Mouse (Mus musculus) midbrain, embryonic 15.5 days (tissue): Measurements from ENCODE around the gene Patj. TPM values are rescaled to one million over a fixed set of nuclear protein-coding genes. Genes with fewer than 3 reads are reported as not detected.
A peak's percentile ranks its signal among the peaks of the same experiment; 100 is the strongest.

ENCODE experiments used
- ATAC-seq: fragments of 200-750 bp; cut with Nextera tagmentation; replicated peaks from 2 replicates; pipeline ENCODE4 v1.8.0; 2017; ENCODE audit warnings: moderate TSS enrichment
- H3K27ac ChIP-seq: fragments of 300-500 bp; sonication (generic); 2 replicates; pipeline ENCODE4 v1.5.1; 2015; ENCODE audit warnings: mild to moderate bottlenecking, inconsistent platforms
- H3K27me3 ChIP-seq: fragments of 300-500 bp; sonication (generic); replicated peaks from 2 replicates; pipeline ENCODE4 v1.6.1; 2015; ENCODE audit warnings: inconsistent platforms
- H3K36me3 ChIP-seq: fragments of 300-500 bp; sonication (generic); replicated peaks from 2 replicates; pipeline ENCODE4 v1.6.1; 2015; ENCODE audit warnings: inconsistent platforms
- H3K4me1 ChIP-seq: fragments of 300-500 bp; sonication (generic); 2 replicates; pipeline ENCODE4 v1.6.1; 2015; ENCODE audit warnings: inconsistent platforms
- H3K4me2 ChIP-seq: fragments of 300-500 bp; sonication (generic); 2 replicates; pipeline ENCODE4 v1.6.1; 2015; ENCODE audit warnings: inconsistent platforms, mild to moderate bottlenecking, moderate library complexity
- H3K4me3 ChIP-seq: fragments of 300-500 bp; sonication (generic); 2 replicates; pipeline ENCODE4 v1.5.1; 2015; ENCODE audit warnings: mild to moderate bottlenecking, inconsistent platforms
- H3K9ac ChIP-seq: fragments of 300-500 bp; sonication (generic); 2 replicates; pipeline ENCODE4 v1.6.1; 2015; ENCODE audit warnings: mild to moderate bottlenecking, inconsistent platforms
- H3K9me3 ChIP-seq: fragments of 300-500 bp; sonication (generic); 2 replicates; pipeline ENCODE4 v1.6.1; 2016; ENCODE audit warnings: inconsistent platforms
- WGBS: fragments of 180-500 bp; shearing (Covaris S2); methylation state at CpG from one replicate; pipeline ENCODE4 v1.1.7; 2015; ENCODE audit warnings: mixed read lengths; 5-methylcytosine and 5-hydroxymethylcytosine counted together
- polyA plus RNA-seq: library from polyadenylated mRNA; unstranded; fragments of >200 nt; fragmentation: Nextera tagmentation; extraction: Ambion mirVana; gene quantifications from 2 replicates; pipeline ENCODE4 v1.2.1, GENCODE M21; 2015

Gene Patj
- polyA plus RNA-seq, 1 experiment from 2014 or later, result 9.5 TPM

DNA sequence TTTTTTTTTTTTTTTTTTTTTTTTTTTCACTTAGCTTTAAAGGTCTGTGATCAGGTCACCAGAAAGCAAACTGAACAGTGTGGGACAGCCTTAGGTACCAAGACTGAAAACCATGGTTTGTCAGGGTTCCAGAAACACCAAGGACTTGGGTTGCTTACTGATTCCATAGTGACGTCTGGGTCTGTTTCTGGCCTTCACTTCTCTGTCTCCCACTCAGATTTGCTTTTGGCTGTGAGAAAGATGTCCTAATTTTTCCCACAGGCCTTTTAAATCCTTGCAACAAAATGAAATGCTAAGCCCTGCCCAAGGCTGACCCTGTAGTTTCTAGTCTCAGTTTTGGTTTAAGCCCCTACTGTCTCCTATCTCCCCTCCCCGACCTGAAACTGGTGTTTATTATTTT lies 146.0 kb downstream of the Patj start:
- Histone ChIP-seq H3K4me2 (no peak overlapping the region), H3K4me3 (no peak overlapping the region), H3K9ac (no peak overlapping the region), H3K27ac (no peak overlapping the region), H3K27me3 (no peaks in the 10 kb centered on the region), H3K9me3 (no peaks in the 10 kb centered on the region), H3K36me3 (no peaks in the 10 kb centered on the region), H3K4me1 (peaks cover 4% of the 10 kb centered on the region)
- 79% methylated on average over 2 of the region's 2 CpGs for WGBS
- ATAC-seq, result no peak

DNA sequence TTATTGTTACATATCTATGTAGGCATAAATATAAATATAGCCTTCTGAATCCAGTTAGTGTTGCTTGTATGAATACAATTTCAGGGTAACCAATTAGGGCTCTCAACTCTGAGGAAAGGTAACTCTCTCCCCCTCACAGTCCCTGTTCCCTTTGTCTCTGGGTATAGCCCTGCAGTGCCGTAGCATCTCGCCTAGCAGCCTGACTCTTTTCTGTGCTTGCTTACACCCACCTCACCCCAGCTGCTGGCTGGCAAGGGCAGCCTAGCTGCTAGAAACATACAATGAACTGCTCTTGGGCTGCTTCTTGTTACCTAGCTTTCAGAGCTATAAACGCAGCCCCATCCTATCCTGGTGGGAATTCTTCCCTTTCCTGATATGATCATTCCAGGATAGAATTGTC lies 147.4 kb downstream of the Patj start:
- H3K36me3 ChIP-seq, result no peaks in the 10 kb centered on the region
- peaks cover 14% of the 10 kb centered on the region for H3K4me1 ChIP-seq
- H3K4me3 ChIP-seq, result no peak overlapping the region
- no peak overlapping the region for H3K27ac ChIP-seq
- no peak overlapping the region for H3K9ac ChIP-seq
- no peaks in the 10 kb centered on the region for H3K27me3 ChIP-seq
- WGBS, result 73% methylated on average over 3 of the region's 3 CpGs
- no peak overlapping the region for H3K4me2 ChIP-seq
- no peaks in the 10 kb centered on the region for H3K9me3 ChIP-seq
- ATAC-seq, result no peak

- Histone ChIP-seq H3K4me1 (peaks cover 14% of the 10 kb centered on the region), H3K9ac (no peak overlapping the region), H3K4me2 (no peak overlapping the region), H3K9me3 (no peaks in the 10 kb centered on the region), H3K27ac (no peak overlapping the region), H3K36me3 (no peaks in the 10 kb centered on the region), H3K4me3 (no peak overlapping the region), H3K27me3 (no peaks in the 10 kb centered on the region)
- ATAC-seq, result peak; percentile 65; the same call in 1 of the 2 replicates
- WGBS, result 31% methylated on average over 1 of the region's 1 CpGs
Measured at GRCm38 (mm10) chr4:98545376-98545775, 149.8 kb downstream of the Patj start.

GRCm38 (mm10) chr4:98546456-98547176 lies 151.0 kb downstream of the Patj start:
- peak overlapping the region; percentile 52; the same call in 1 of the 2 replicates for H3K27ac ChIP-seq

DNA sequence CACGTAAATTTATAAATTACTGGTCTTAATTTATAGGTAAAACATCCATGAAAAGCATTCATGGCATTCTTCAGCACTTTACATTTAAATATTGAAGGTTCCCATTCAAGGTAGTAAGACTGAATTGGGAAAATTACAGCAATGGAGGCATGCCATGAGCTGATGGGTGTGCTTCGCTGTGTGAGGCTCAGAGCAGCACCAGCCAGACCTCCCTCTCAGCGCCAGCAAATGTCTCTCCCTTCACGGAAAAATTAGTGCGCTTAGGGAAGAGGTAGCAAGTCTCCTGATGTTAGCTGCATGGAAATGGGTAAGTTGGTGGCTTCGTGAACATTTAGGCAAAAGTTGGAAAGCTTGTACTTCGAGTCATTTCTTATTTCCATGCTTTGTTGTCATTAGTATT lies 153.9 kb downstream of the Patj start:
- WGBS, result 88% methylated on average over 7 of the region's 7 CpGs
- no peak overlapping the region for H3K9ac ChIP-seq
- no peak overlapping the region for H3K4me3 ChIP-seq
- H3K27ac ChIP-seq, result no peak overlapping the region
- H3K9me3 ChIP-seq, result no peaks in the 10 kb centered on the region
- ATAC-seq, result no peak
- H3K27me3 ChIP-seq, result no peaks in the 10 kb centered on the region
- no peak overlapping the region for H3K4me2 ChIP-seq
- H3K36me3 ChIP-seq, result no peaks in the 10 kb centered on the region
- H3K4me1 ChIP-seq, result peaks cover 14% of the 10 kb centered on the region

More at GRCm38 (mm10) chr4:98546456-98547176, 151.0 kb downstream of the Patj start:
- peaks cover 14% of the 10 kb centered on the region for H3K4me1 ChIP-seq
- H3K9ac ChIP-seq, result peak overlapping the region; percentile 6; the same call in 1 of the 2 replicates
- no peaks in the 10 kb centered on the region for H3K27me3 ChIP-seq
- H3K36me3 ChIP-seq, result no peaks in the 10 kb centered on the region
- 28% methylated on average over 12 of the region's 12 CpGs for WGBS
- ATAC-seq, result peak; percentile 77; the same call in 1 of the 2 replicates
- peak overlapping the region; percentile 35 for H3K4me2 ChIP-seq
- no peak overlapping the region for H3K4me3 ChIP-seq
- H3K9me3 ChIP-seq, result no peaks in the 10 kb centered on the region

DNA sequence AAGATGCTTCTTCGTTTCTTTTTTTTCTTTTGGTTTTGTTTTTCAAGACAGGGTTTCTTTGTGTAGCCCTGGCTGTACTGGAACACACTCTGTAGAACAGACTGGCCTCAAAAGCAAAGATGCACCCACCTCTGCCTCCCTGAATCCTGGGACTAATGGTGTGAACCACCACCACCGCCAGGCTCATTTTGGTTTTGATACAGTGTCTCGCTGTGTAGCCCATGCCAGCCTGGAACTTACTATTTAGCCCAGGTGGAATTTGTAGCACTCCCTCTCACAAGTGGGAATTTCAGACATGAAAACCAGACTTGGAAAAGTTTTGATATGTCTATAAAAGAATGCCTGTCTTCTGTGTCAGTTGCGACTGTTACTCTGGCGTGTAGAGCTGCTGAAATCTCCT lies 154.5 kb downstream of the Patj start:
- H3K36me3 ChIP-seq, result no peaks in the 10 kb centered on the region
- WGBS, result 93% methylated on average over 5 of the region's 5 CpGs
- peaks cover 14% of the 10 kb centered on the region for H3K4me1 ChIP-seq
- H3K27me3 ChIP-seq, result no peaks in the 10 kb centered on the region
- no peaks in the 10 kb centered on the region for H3K9me3 ChIP-seq
- no peak overlapping the region for H3K9ac ChIP-seq
- no peak for ATAC-seq
- H3K27ac ChIP-seq, result no peak overlapping the region
- H3K4me2 ChIP-seq, result no peak overlapping the region
- no peak overlapping the region for H3K4me3 ChIP-seq

GRCm38 (mm10) chr4:98555666-98556065 lies 160.1 kb downstream of the Patj start:
- no peaks in the 10 kb centered on the region for H3K9me3 ChIP-seq
- no peak overlapping the region for H3K9ac ChIP-seq
- no peaks in the 10 kb centered on the region for H3K36me3 ChIP-seq
- H3K4me3 ChIP-seq, result no peak overlapping the region
- WGBS, result 62% methylated on average over 2 of the region's 2 CpGs
- no peaks in the 10 kb centered on the region for H3K27me3 ChIP-seq
- no peak overlapping the region for H3K27ac ChIP-seq
- no peak overlapping the region for H3K4me2 ChIP-seq
- ATAC-seq, result no peak
- 0 out of 2 replicates have a peak, but pooled peaks cover 5% of the 10 kb centered on the region for H3K4me1 ChIP-seq

DNA sequence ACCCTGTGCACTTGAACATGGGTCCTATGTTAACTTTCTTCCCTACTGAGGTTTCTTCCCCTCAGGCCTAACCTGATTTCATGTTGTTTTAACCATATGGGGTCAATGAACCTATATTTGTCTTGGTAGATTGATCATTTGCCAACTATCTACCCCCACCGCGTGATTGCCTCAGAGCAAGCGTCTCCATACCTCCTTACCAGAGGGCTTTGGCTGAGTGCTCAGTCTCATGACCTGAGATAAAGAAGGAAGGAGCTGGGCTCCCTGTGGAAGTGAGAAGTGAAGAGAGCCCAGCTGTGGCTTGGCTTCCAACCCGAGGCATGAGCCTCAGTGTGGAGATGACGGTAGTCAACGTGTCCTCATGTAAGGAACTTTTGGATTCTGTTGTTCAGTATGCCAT lies 160.9 kb downstream of the Patj start:
- H3K9ac ChIP-seq, result no peak overlapping the region
- H3K4me1 ChIP-seq, result 0 out of 2 replicates have a peak, but pooled peaks cover 8% of the 10 kb centered on the region

DNA sequence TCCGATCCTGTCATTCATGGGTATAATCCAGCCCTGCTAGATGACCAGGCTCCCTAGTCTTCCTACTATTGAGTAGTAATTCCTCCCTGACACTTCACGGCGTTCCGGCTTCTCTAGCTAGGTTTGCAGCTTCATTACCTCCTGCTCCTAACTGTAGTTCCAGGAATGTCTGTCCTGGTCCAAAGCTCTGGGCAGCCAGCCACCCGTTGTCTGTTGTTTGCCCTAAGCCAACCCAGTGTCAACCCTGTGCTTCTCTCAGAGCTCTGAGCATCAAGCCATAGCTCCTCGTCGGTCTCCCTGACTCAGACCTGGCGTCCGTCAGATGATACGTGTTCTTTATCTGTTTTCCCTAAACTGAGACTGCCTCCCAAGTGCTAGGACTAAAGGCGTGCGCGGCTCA lies 161.6 kb downstream of the Patj start:
- no peak for ATAC-seq
- 90% methylated on average over 13 of the region's 13 CpGs for WGBS

More for the DNA sequence above, 160.9 kb downstream of the Patj start:
- Histone ChIP-seq H3K27me3 (no peaks in the 10 kb centered on the region), H3K36me3 (no peaks in the 10 kb centered on the region), H3K4me3 (no peak overlapping the region), H3K4me2 (no peak overlapping the region), H3K27ac (no peak overlapping the region), H3K9me3 (no peaks in the 10 kb centered on the region)
- WGBS, result 92% methylated on average over 6 of the region's 6 CpGs
- no peak for ATAC-seq

GRCm38 (mm10) chr4:98560196-98560830 lies 164.7 kb downstream of the Patj start:
- 40% methylated on average over 9 of the region's 9 CpGs for WGBS
- H3K27ac ChIP-seq, result peak overlapping the region; percentile 60; the same call in 1 of the 2 replicates

More for the DNA sequence above, 161.6 kb downstream of the Patj start:
- H3K36me3 ChIP-seq, result no peaks in the 10 kb centered on the region
- 0 out of 2 replicates have a peak, but pooled peaks cover 8% of the 10 kb centered on the region for H3K4me1 ChIP-seq
- no peak overlapping the region for H3K4me2 ChIP-seq
- H3K27me3 ChIP-seq, result no peaks in the 10 kb centered on the region
- H3K9me3 ChIP-seq, result no peaks in the 10 kb centered on the region
- H3K4me3 ChIP-seq, result no peak overlapping the region
- H3K9ac ChIP-seq, result no peak overlapping the region
- H3K27ac ChIP-seq, result no peak overlapping the region

DNA sequence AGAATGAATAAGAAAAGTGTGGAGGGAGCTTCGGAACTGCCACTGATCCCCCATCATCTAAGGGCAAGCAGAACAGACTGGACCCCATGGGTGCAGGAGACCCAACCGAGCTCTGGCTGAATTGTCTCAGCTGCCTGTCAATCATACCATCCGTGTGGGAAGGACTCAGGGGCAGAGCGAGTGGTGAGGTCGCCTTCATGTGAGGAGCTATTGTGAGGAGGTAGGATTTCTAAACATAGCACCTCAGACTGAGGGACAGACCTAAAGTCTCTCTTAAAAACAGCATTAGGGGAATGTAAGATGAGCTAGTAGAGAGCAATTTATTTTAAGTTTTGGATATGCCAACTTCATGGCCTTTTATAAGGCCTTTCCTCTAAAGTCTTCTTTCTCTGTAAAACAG lies 167.5 kb downstream of the Patj start:
- no peak overlapping the region for H3K9ac ChIP-seq
- H3K27ac ChIP-seq, result no peak overlapping the region
- H3K36me3 ChIP-seq, result no peaks in the 10 kb centered on the region
- ATAC-seq, result no peak
- no peak overlapping the region for H3K4me2 ChIP-seq
- H3K27me3 ChIP-seq, result no peaks in the 10 kb centered on the region
- peaks cover 14% of the 10 kb centered on the region for H3K4me1 ChIP-seq
- H3K9me3 ChIP-seq, result no peaks in the 10 kb centered on the region
- H3K4me3 ChIP-seq, result no peak overlapping the region
- WGBS, result 50% methylated on average over 5 of the region's 5 CpGs

More at GRCm38 (mm10) chr4:98560196-98560830, 164.7 kb downstream of the Patj start:
- no peak overlapping the region; the same call in 1 of the 2 replicates for H3K4me2 ChIP-seq
- H3K27me3 ChIP-seq, result no peaks in the 10 kb centered on the region
- H3K36me3 ChIP-seq, result no peaks in the 10 kb centered on the region
- no peaks in the 10 kb centered on the region for H3K9me3 ChIP-seq
- H3K9ac ChIP-seq, result no peak overlapping the region
- peak; percentile 81 for ATAC-seq
- H3K4me1 ChIP-seq, result peaks cover 14% of the 10 kb centered on the region
- no peak overlapping the region for H3K4me3 ChIP-seq

- no peak; the same call in 1 of the 2 replicates for ATAC-seq
- H3K4me3 ChIP-seq, result no peak overlapping the region
- H3K4me1 ChIP-seq, result peaks cover 14% of the 10 kb centered on the region
- H3K27ac ChIP-seq, result 0 out of 2 replicates have a peak overlapping the region, but pooled peaks have one; percentile 6
- no peaks in the 10 kb centered on the region for H3K9me3 ChIP-seq
- H3K4me2 ChIP-seq, result no peak overlapping the region
- no peaks in the 10 kb centered on the region for H3K36me3 ChIP-seq
- no peak overlapping the region for H3K9ac ChIP-seq
- H3K27me3 ChIP-seq, result no peaks in the 10 kb centered on the region
- WGBS, result 56% methylated on average over 10 of the region's 10 CpGs
Measured at GRCm38 (mm10) chr4:98563506-98564195, 168.1 kb downstream of the Patj start.
